Mouse (Mus musculus) lung, adult 2 months (tissue): Measurements from ENCODE around the gene Slc15a2.

Experiments
- CTCF ChIP-seq: fragments of 200-500 bp; IDR thresholded peaks from 2 replicates; pipeline ENCODE4 v1.5.1; 2011; ENCODE audit warnings: mild to moderate bottlenecking, low read length, control low read depth; ENCODE audit not compliant: insufficient read depth
- POLR2A ChIP-seq: fragments of 200-500 bp; IDR thresholded peaks from 2 replicates; pipeline ENCODE4 v1.6.1; 2011; ENCODE audit warnings: low read depth, mild to moderate bottlenecking, control low read depth, low read length, borderline replicate concordance; ENCODE audit errors: extremely low read depth

- no peak for TF ChIP-seq CTCF
- no peak for TF ChIP-seq POLR2A
These were observed 37.0 kb downstream of the Slc15a2 start for GRCm38 (mm10) chr16:36747767-36748166.
